Mouse (Mus musculus) lung, postnatal 0 days (tissue): ENCODE measurements around the gene Frmpd4. TPM values are rescaled to one million over a fixed set of nuclear protein-coding genes. Genes with fewer than 3 reads are reported as not detected.

ENCODE experiments used
- ATAC-seq: fragments of 200-750 bp; cut with Nextera tagmentation; 2 replicates; pipeline ENCODE4 v1.8.0; 2017; ENCODE audit warnings: moderate library complexity
- DNase-seq: peaks from one replicate; pipeline ENCODE4 v3.0.0-alpha.2; 2016; ENCODE audit warnings: low spot score
- H3K27ac ChIP-seq: fragments of 300-500 bp; sonication (generic); 2 replicates; pipeline ENCODE4 v1.5.1; 2014; ENCODE audit warnings: antibody characterized with exemption, mild to moderate bottlenecking, low read length, mixed read lengths
- H3K27me3 ChIP-seq: fragments of 300-500 bp; sonication (generic); replicated peaks from 2 replicates; pipeline ENCODE4 v1.6.1; 2014; ENCODE audit warnings: low read length, mixed read lengths; ENCODE audit not compliant: insufficient read depth
- H3K36me3 ChIP-seq: fragments of 300-500 bp; sonication (generic); 2 replicates; pipeline ENCODE4 v1.6.1; 2014; ENCODE audit warnings: low read length, mixed read lengths; ENCODE audit not compliant: insufficient read depth
- H3K4me1 ChIP-seq: fragments of 300-500 bp; sonication (generic); 2 replicates; pipeline ENCODE4 v1.6.1; 2014; ENCODE audit warnings: antibody characterized with exemption, low read depth, low read length, mixed read lengths; ENCODE audit not compliant: insufficient read depth
- H3K4me2 ChIP-seq: fragments of 300-500 bp; sonication (generic); replicated peaks from 2 replicates; pipeline ENCODE4 v1.6.1; 2014; ENCODE audit warnings: low read depth, mild to moderate bottlenecking, low read length, moderate library complexity, mixed read lengths
- H3K4me3 ChIP-seq: fragments of 300-500 bp; sonication (generic); 2 replicates; pipeline ENCODE4 v1.5.1; 2014; ENCODE audit warnings: low read depth, low read length
- H3K9ac ChIP-seq: fragments of 300-500 bp; sonication (generic); replicated peaks from 2 replicates; pipeline ENCODE4 v1.6.1; 2014; ENCODE audit warnings: low read depth, mild to moderate bottlenecking
- H3K9me3 ChIP-seq: fragments of 300-500 bp; sonication (generic); 2 replicates; pipeline ENCODE4 v1.6.1; 2016; ENCODE audit warnings: low read length, mixed read lengths
- CTCF ChIP-seq: IDR thresholded peaks from 2 replicates; pipeline ENCODE4 v1.5.1; 2016; ENCODE audit warnings: antibody characterized with exemption, mild to moderate bottlenecking
- EP300 ChIP-seq: IDR thresholded peaks from 2 replicates; pipeline ENCODE4 v1.6.1; 2016; ENCODE audit warnings: antibody characterized with exemption, mild to moderate bottlenecking, control low read depth
- whole genome bisulfite sequencing: fragments of 180-500 bp; shearing (Covaris S2); extraction: QIAGEN DNeasy Blood & Tissue Kit; methylation state at CpG from one replicate; pipeline ENCODE4 v1.1.7; 2014; 5-methylcytosine and 5-hydroxymethylcytosine counted together
- polyA plus RNA-seq: library from polyadenylated mRNA; unstranded; fragments of >200 nt; fragmentation: Nextera tagmentation; extraction: Ambion mirVana; gene quantifications from 2 replicates; pipeline ENCODE4 v1.2.1, GENCODE M21; 2015

The Frmpd4 gene
- polyA plus RNA-seq, 1 experiment from 2014 or later: 0.01 TPM

- DNase-seq (no peak), ATAC-seq (no peak)
- no peaks in the 10 kb centered on the region for H3K36me3 ChIP-seq
- H3K4me1 ChIP-seq: no peaks in the 10 kb centered on the region
- H3K9ac ChIP-seq: no peak overlapping the region
- TF ChIP-seq EP300 (no peak), CTCF (no peak)
- no peak overlapping the region for H3K4me2 ChIP-seq
- no peaks in the 10 kb centered on the region for H3K27me3 ChIP-seq
- H3K9me3 ChIP-seq: no peaks in the 10 kb centered on the region
- H3K27ac ChIP-seq: no peak overlapping the region
- no peak overlapping the region for H3K4me3 ChIP-seq
Observed at GRCm38 (mm10) chrX:167597639-167598217, 979.3 kb downstream of the Frmpd4 start.

- Histone ChIP-seq H3K36me3 (no peaks in the 10 kb centered on the region), H3K27me3 (no peaks in the 10 kb centered on the region), H3K9ac (no peak overlapping the region), H3K4me2 (no peak overlapping the region), H3K4me3 (no peak overlapping the region), H3K27ac (no peak overlapping the region), H3K4me1 (no peaks in the 10 kb centered on the region), H3K9me3 (no peaks in the 10 kb centered on the region)
- 71% methylated on average over 3 of the region's 3 CpGs for WGBS
- DNase-seq: no peak
- ATAC-seq: no peak
- TF ChIP-seq CTCF (no peak), EP300 (no peak)
Observed at GRCm38 (mm10) chrX:167552827-167553226, 1024.2 kb downstream of the Frmpd4 start.

GRCm38 (mm10) chrX:167523151-167523550 lies 1053.9 kb downstream of the Frmpd4 start:
- H3K9me3 ChIP-seq: no peaks in the 10 kb centered on the region
- H3K36me3 ChIP-seq: no peaks in the 10 kb centered on the region
- H3K27me3 ChIP-seq: no peaks in the 10 kb centered on the region
- no peaks in the 10 kb centered on the region for H3K4me1 ChIP-seq
- WGBS: 74% methylated on average over 3 of the region's 3 CpGs
- no peak overlapping the region for H3K27ac ChIP-seq
- no peak overlapping the region for H3K4me2 ChIP-seq
- no peak overlapping the region for H3K4me3 ChIP-seq
- ATAC-seq (no peak), DNase-seq (no peak)
- TF ChIP-seq EP300: no peak
- no peak for TF ChIP-seq CTCF
- no peak overlapping the region for H3K9ac ChIP-seq

- no peak overlapping the region for H3K9ac ChIP-seq
- no peak overlapping the region for H3K27ac ChIP-seq
- no peaks in the 10 kb centered on the region for H3K4me1 ChIP-seq
- no peak for TF ChIP-seq CTCF
- H3K27me3 ChIP-seq: no peaks in the 10 kb centered on the region
- DNase-seq (peak; percentile 5), ATAC-seq (no peak)
- no peak overlapping the region for H3K4me3 ChIP-seq
- H3K9me3 ChIP-seq: no peaks in the 10 kb centered on the region
- no peaks in the 10 kb centered on the region for H3K36me3 ChIP-seq
- WGBS: 65% methylated on average over 4 of the region's 4 CpGs
- H3K4me2 ChIP-seq: no peak overlapping the region
Observed at GRCm38 (mm10) chrX:167522528-167522927, 1054.5 kb downstream of the Frmpd4 start.

GRCm38 (mm10) chrX:167518440-167518839 lies 1058.6 kb downstream of the Frmpd4 start:
- no peak for ATAC-seq

GRCm38 (mm10) chrX:167497780-167498179 lies 1079.3 kb downstream of the Frmpd4 start:
- DNase-seq: peak; percentile 63
- Histone ChIP-seq H3K4me2 (no peak overlapping the region), H3K9ac (no peak overlapping the region), H3K4me3 (no peak overlapping the region), H3K27ac (no peak overlapping the region), H3K36me3 (no peaks in the 10 kb centered on the region), H3K4me1 (no peaks in the 10 kb centered on the region), H3K27me3 (no peaks in the 10 kb centered on the region), H3K9me3 (no peaks in the 10 kb centered on the region)
- no peak for ATAC-seq
- 37% methylated on average over 11 of the region's 11 CpGs for WGBS
- TF ChIP-seq EP300 (no peak), CTCF (peak; percentile 77)

More at GRCm38 (mm10) chrX:167518440-167518839, 1058.6 kb downstream of the Frmpd4 start:
- H3K4me3 ChIP-seq: no peak overlapping the region
- H3K36me3 ChIP-seq: no peaks in the 10 kb centered on the region
- TF ChIP-seq EP300 (no peak), CTCF (no peak)
- no peaks in the 10 kb centered on the region for H3K9me3 ChIP-seq
- H3K4me2 ChIP-seq: no peak overlapping the region
- no peaks in the 10 kb centered on the region for H3K27me3 ChIP-seq
- no peak overlapping the region for H3K9ac ChIP-seq
- H3K27ac ChIP-seq: no peak overlapping the region
- H3K4me1 ChIP-seq: no peaks in the 10 kb centered on the region
- WGBS: 73% methylated on average over 2 of the region's 2 CpGs
- no peak for DNase-seq

GRCm38 (mm10) chrX:167492265-167492664 lies 1084.8 kb downstream of the Frmpd4 start:
- Histone ChIP-seq H3K27me3 (no peaks in the 10 kb centered on the region), H3K9ac (no peak overlapping the region), H3K4me3 (no peak overlapping the region), H3K27ac (no peak overlapping the region), H3K4me2 (no peak overlapping the region), H3K4me1 (no peaks in the 10 kb centered on the region), H3K9me3 (no peaks in the 10 kb centered on the region), H3K36me3 (no peaks in the 10 kb centered on the region)
- DNase-seq (no peak), ATAC-seq (no peak)
- TF ChIP-seq CTCF: no peak
- no peak for TF ChIP-seq EP300
- WGBS: 86% methylated on average over 1 of the region's 1 CpGs
